Mouse (Mus musculus): Measurements from ENCODE around the gene Tle3. TPM values are rescaled to one million over a fixed set of nuclear protein-coding genes. Genes with fewer than 3 reads are reported as not detected.

The Tle3 gene
- polyA plus RNA-seq, 2 experiments from 2014 or later, result 20.4 to 21.1 TPM

GRCm38 (mm10) chr9:61439092-61439491 lies 66.9 kb downstream of the Tle3 start:
- no peak for ATAC-seq

DNA sequence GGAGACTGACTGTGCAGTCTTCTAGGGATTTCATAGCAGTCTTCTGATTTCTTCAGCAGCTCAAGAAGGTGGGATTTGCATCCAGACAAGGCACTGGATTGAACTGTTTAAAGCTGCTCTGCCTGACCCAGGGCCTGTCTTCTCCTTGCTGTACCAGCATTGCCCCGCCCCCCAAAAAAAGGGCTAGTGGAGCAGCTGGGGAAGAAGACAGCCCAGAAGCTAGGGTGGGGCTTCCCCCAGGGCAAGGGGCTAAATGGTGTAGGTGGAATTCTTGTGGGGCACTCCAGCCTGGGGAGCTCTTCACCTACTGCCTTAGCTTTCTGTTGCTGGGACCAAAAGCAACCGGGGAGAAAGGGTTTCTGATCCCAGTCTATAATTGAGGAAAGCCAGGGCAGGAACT lies 67.8 kb downstream of the Tle3 start:
- ATAC-seq, result no peak

DNA sequence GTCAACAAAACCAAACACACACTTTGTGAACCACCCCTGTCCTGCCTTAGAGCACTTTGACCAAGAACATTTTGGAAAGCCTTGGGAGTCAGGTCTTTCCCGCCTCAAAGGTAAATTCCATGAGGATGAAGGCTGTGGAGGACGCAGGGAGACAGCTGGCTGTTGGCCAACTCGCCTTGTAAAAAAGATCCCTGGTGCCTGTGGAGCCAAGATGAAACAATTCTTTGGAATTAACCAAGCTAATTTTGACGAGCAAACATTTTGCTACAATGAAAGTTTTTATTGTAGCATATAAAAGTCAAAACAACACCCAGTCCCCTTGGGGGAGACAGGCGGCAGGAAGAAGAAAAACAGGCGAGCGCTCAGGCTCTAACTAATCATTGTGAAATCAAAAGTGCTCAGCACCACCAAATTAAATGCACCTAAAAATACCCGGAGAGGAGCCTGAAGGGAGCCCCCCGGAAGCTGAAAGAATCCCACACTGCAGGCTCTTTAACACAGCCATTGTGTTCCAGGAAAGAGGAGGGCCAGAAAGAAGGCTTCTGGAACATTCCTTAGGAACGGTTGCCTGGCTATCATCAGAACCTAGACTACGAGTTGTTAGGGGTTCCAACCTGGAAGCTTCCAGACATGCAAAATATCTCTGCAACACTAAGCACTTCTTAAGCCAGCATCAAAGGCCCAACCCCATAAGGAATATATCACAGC lies 69.2 kb downstream of the Tle3 start:
- ATAC-seq, result no peak

DNA sequence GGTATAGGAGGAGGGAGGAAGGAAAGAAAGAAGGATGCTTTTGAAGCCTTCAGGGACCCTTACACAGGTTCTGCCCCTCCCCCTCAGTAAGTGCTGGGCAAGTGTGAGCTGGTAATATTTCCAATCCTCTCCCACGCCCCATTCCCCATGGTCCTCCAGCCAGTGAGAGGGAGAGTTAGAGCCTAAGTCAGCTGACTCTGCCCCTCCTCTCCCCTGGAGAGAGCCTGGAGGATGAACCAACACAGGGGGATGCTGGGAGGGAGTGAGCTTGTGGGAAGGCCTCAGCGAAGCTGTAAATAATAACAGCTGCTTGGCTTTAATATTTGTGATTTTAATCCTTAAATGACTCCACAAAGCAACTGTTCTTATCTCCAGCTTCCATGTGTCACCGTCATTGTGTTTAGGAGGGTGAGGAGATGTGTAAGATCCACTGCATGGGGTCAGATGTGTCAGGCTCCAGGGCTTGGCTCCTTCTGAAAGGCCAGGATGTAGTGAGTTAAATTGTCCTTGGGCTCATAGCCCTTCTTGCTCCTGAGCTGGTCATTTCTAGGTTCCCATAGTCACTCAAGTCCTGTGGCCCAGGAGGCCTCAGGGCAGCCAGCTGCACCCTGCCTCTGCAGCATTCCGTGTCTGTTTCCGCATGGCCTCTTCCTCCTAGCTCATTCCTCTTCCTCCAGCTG lies 70.9 kb downstream of the Tle3 start:
- ATAC-seq, result no peak

DNA sequence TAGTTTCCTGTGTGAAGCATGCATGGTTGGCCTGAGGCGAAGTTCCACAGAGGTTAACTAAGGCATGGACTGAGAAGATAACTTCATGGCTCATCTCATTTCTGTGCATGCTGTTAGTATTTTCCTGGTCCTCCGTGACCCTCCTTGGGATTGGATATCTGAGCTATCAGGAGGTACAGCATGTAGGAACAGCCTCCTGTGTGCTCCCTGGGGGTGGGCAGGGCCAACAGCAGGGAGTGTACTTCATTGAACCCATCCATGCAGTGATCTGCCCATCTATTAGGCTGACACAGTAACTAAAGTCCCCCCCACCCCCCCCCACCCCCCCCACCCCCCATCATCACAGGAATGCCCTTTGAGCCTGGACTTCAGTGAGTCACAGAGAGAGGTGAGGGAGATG lies 73.0 kb downstream of the Tle3 start:
- ATAC-seq, result no peak

DNA sequence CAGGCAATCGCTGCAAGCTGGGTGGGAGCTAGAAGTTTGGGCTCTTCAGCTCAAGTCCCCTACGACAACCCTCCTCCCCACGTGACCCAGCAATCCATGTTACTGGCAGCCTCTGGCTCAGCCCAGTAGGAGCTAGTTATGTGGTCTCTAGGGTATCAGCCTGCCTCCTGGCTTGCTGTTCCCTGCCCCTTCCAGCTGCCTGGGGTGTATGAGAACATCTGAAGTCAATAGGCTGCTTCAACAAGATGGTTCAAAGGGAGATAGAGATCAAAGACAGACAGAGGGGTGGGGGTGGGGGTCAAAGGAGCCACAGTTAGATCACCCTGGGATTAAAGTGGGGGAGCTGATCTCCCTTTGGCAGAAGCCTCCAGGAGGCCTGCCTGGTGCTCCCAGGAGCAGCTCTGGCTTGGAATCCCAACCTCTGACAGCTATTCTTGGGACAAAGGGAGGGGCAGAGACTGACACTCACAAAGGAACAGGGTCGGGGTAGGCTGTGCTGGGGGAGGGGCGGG lies 73.6 kb downstream of the Tle3 start:
- no peak for ATAC-seq

GRCm38 (mm10) chr9:61446965-61447364 lies 74.8 kb downstream of the Tle3 start:
- no peak for ATAC-seq

GRCm38 (mm10) chr9:61449363-61449904 lies 77.3 kb downstream of the Tle3 start:
- no peak for ATAC-seq

GRCm38 (mm10) chr9:61452081-61452480 lies 79.9 kb downstream of the Tle3 start:
- ATAC-seq, result no peak

GRCm38 (mm10) chr9:61455861-61456261 lies 83.7 kb downstream of the Tle3 start:
- no peak for ATAC-seq

GRCm38 (mm10) chr9:61456441-61457161 lies 84.4 kb downstream of the Tle3 start:
- ATAC-seq, result no peak

- ATAC-seq, result no peak
Measured at GRCm38 (mm10) chr9:61457162-61457523, 85.0 kb downstream of the Tle3 start.

DNA sequence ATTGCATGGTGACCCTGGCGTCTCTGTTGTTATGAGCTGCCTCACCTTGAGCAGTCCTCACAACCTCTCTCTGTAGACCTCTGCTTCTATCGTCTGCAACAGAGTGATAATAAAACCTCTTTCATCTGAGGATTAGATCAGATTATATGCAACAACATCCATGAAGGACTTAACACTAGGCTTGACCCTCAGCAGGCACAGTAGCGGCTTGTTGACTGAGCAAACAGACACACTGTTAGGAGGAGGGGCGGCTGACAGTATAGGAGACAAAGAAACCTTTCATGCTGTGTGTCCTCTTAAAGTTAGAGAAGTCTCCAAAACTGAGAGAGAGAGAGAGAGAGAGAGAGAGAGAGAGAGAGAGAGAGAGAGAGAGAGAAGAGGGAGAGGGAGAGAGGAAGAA lies 89.7 kb downstream of the Tle3 start:
- no peak for ATAC-seq

GRCm38 (mm10) chr9:61467436-61467835 lies 95.3 kb downstream of the Tle3 start:
- no peak for ATAC-seq

Data from activated CD4-positive, CD25-positive, alpha-beta regulatory T cell, adult 4 months (primary cell).